Comparison of ENCODE assay signal across 21 mouse cellular contexts in genomic region chrX:145590733-145591132, GRCm38 (mm10).
DNase-seq lines count a peak whose midpoint lies in the region; TF ChIP-seq lines count a peak whose summit lies in the region.
"Had no signal": no experiment of that assay in that cellular context is flagged by ENCODE, and none has a peak within 500 bp of the region (broad histone marks: within the 10 kb centered on the region; RNA-seq: fewer than 3 reads in every experiment).

No protein-coding gene starts in this region.

- H3K79me2 ChIP-seq in CH12.LX (replicated peaks; ENCODE audit: control insufficient read depth, extremely low read depth, insufficient read depth, poor library complexity, severe bottlenecking) (no peaks in the 10 kb centered on the region), MEL (ENCODE audit: control insufficient read depth, insufficient read depth, low read length, poor library complexity) (no peaks in the 10 kb centered on the region)

- DNase-seq in CH12.LX (ENCODE audit: extremely low read depth) (no peak), ES-E14 (ENCODE audit: low read depth, low spot score) (no peak), MEL (ENCODE audit: low read depth, low spot score) (no peak)
- DNase-seq in right cerebral cortex, adult 2 months (ENCODE audit: low spot score in 2 of 2), result no peak
- no peak for DNase-seq in heart, adult 11 months
- DNase-seq in heart, postnatal 4 days, result no peak
- DNase-seq: adrenal gland, adult 2 months; adrenal gland, adult 8-10 months; adrenal gland, postnatal 10 days; adrenal gland, postnatal 14 days; adrenal gland, postnatal 25 days; adrenal gland, postnatal 36 days; B cell, adult 2 months; cerebellum, adult 11 months; cerebellum, adult 11-12 months; cerebellum, adult 18-20 months; cerebellum, adult 2 months; cerebellum, adult 8-10 months; cerebellum, adult 9-10 months had no signal

- H3K27me3 ChIP-seq in CH12.LX (replicated peaks), result no peaks in the 10 kb centered on the region
- no peaks in the 10 kb centered on the region for H3K27me3 ChIP-seq in MEL (ENCODE audit: control insufficient read depth in 1 of 2, insufficient read depth in 2 of 2, low read length in 2 of 2)
- H3K27me3 ChIP-seq: Patski had no signal

- H3K36me3 ChIP-seq in CH12.LX (replicated peaks in 1 of 2; ENCODE audit: control insufficient read depth in 1 of 2, insufficient read depth in 1 of 2, low read length in 1 of 2) (no peaks in the 10 kb centered on the region), ES-E14 (ENCODE audit: control insufficient read depth, insufficient read depth, low read length, poor library complexity, severe bottlenecking) (no peaks in the 10 kb centered on the region), MEL (ENCODE audit: control insufficient read depth in 1 of 2, insufficient read depth in 2 of 2, low read length in 2 of 2) (no peaks in the 10 kb centered on the region)
- H3K36me3 ChIP-seq: G1E had no signal

- no peak for TF ChIP-seq CTCF in CH12.LX (conservative IDR thresholded peaks at IDR 0.05 in 1 of 2, IDR thresholded peaks at IDR 0.05 in 1 of 2; ENCODE audit: low read depth in 2 of 2, low read length in 2 of 2)
- TF ChIP-seq CTCF in MEL (IDR thresholded peaks at IDR 0.05 in 2 of 3, conservative IDR thresholded peaks at IDR 0.05 in 1 of 3; ENCODE audit: control insufficient read depth in 1 of 3, insufficient read depth in 1 of 3, low read depth in 2 of 3, low read length in 3 of 3, poor library complexity in 1 of 3, severe bottlenecking in 1 of 3), result no peak

- H3K27ac ChIP-seq in CH12.LX (ENCODE audit: insufficient read depth, low read depth) (no peak overlapping the region), ES-E14 (ENCODE audit: insufficient read depth, low read depth, low read length, poor library complexity, severe bottlenecking) (no peak overlapping the region), MEL (ENCODE audit: control insufficient read depth, low read depth, low read length) (no peak overlapping the region)

- H3K4me1 ChIP-seq in CH12.LX (ENCODE audit: control insufficient read depth in 1 of 2, insufficient read depth in 2 of 2), result no peaks in the 10 kb centered on the region
- H3K4me1 ChIP-seq in ES-E14 (ENCODE audit: control insufficient read depth in 2 of 2, insufficient read depth in 2 of 2, low read length in 2 of 2, poor library complexity in 1 of 2), result no peaks in the 10 kb centered on the region
- H3K4me1 ChIP-seq in MEL (ENCODE audit: control insufficient read depth in 1 of 2, insufficient read depth in 2 of 2, low read length in 2 of 2), result no peaks in the 10 kb centered on the region

- TF ChIP-seq RAD21 in CH12.LX (IDR thresholded peaks at IDR 0.05; ENCODE audit: low read depth, low read length) (no peak), MEL (IDR thresholded peaks at IDR 0.05; ENCODE audit: low read depth, low read length) (no peak)

- H3K4me3 ChIP-seq in CH12.LX (replicated peaks in 1 of 3; ENCODE audit: low read depth in 2 of 3, low read length in 2 of 3, poor library complexity in 1 of 3) (no peak overlapping the region), ES-E14 (ENCODE audit: insufficient read depth in 1 of 2, low read depth in 1 of 2, low read length in 2 of 2, poor library complexity in 1 of 2, severe bottlenecking in 1 of 2) (no peak overlapping the region), MEL (ENCODE audit: control insufficient read depth in 1 of 2, insufficient read depth in 1 of 2, low read depth in 2 of 2, low read length in 2 of 2) (no peak overlapping the region)

- dilution Hi-C loops in CH12.LX (cut with MboI; ENCODE audit: extremely low pct_ligation_motif_present, extremely low pct_unique_long_range_greater_than_20kb, low sequenced_read_pairs), result no loop called here

- no peak overlapping the region for H3K9ac ChIP-seq in CH12.LX (ENCODE audit: insufficient read depth, low read depth)
- no peak overlapping the region for H3K9ac ChIP-seq in ES-E14 (ENCODE audit: insufficient read depth, low read depth, low read length, poor library complexity, severe bottlenecking)
- no peak overlapping the region for H3K9ac ChIP-seq in MEL (ENCODE audit: control insufficient read depth, low read depth, low read length, poor library complexity, severe bottlenecking)

- H3K9me3 ChIP-seq in CH12.LX (replicated peaks; ENCODE audit: low read length) (no peaks in the 10 kb centered on the region), ES-E14 (ENCODE audit: control insufficient read depth, insufficient read depth, low read depth, low read length) (no peaks in the 10 kb centered on the region), MEL (replicated peaks; ENCODE audit: insufficient read depth, low read length) (no peaks in the 10 kb centered on the region)
- H3K9me3 ChIP-seq: G1E had no signal

- in situ Hi-C loops in CH12.LX (cut with MboI; ENCODE audit: low pct_ligation_motif_present, low pct_unique_long_range_greater_than_20kb, low sequenced_read_pairs) (no loop called here), ES-E14 (cut with MboI; ENCODE audit: low sequenced_read_pairs in 2 of 2, unreplicated experiment in 2 of 2) (no loop called here)

- TF ChIP-seq POLR2A in CH12.LX (IDR thresholded peaks at IDR 0.05; ENCODE audit: low read depth, low read length) (no peak), MEL (IDR thresholded peaks at IDR 0.05; ENCODE audit: control insufficient read depth in 1 of 2, insufficient read depth in 1 of 2, low read depth in 1 of 2, low read length in 2 of 2, poor library complexity in 1 of 2) (no peak)

- TF ChIP-seq EP300 in CH12.LX (IDR thresholded peaks at IDR 0.05; ENCODE audit: low read length), result no peak
- no peak for TF ChIP-seq EP300 in MEL (IDR thresholded peaks at IDR 0.05; ENCODE audit: low read depth in 1 of 2, low read length in 2 of 2)

- no peak overlapping the region for H3K4me2 ChIP-seq in CH12.LX (ENCODE audit: insufficient read depth, low read depth, poor library complexity, severe bottlenecking)

TF ChIP-seq in CH12.LX, 34 proteins besides CTCF, POLR2A, EP300 and RAD21:
- TF ChIP-seq MEF2A (IDR thresholded peaks at IDR 0.05; ENCODE audit: borderline replicate concordance, low read depth, low read length) (no peak), MAFK (IDR thresholded peaks at IDR 0.05; ENCODE audit: insufficient replicate concordance, low read length) (0 out of 2 replicates have a peak, but pooled peaks have one; percentile 49)

TF ChIP-seq in ES-E14, 5 proteins besides CTCF, POLR2A, EP300 and RAD21:
- TF ChIP-seq MAFK (IDR thresholded peaks at IDR 0.05; ENCODE audit: insufficient read depth, low read depth, low read length) (peak; percentile 88), HCFC1 (IDR thresholded peaks at IDR 0.05; ENCODE audit: borderline replicate concordance, insufficient read depth, low read length) (no peak)

TF ChIP-seq in MEL, 35 proteins besides CTCF, POLR2A, EP300 and RAD21:
- TF ChIP-seq NELFE (IDR thresholded peaks at IDR 0.05; ENCODE audit: low read depth, low read length) (no peak), E2F4 (IDR thresholded peaks at IDR 0.05; ENCODE audit: borderline replicate concordance, low read depth, low read length) (no peak), HCFC1 (IDR thresholded peaks at IDR 0.05; ENCODE audit: low read depth, low read length) (no peak), MAFK (IDR thresholded peaks at IDR 0.05; ENCODE audit: borderline replicate concordance, low read depth, low read length) (peak; percentile 89), ZNF384 (IDR thresholded peaks at IDR 0.05; ENCODE audit: low read depth, low read length) (no peak), CHD1 (IDR thresholded peaks at IDR 0.05; ENCODE audit: low read depth, low read length) (no peak), POLR2AphosphoS5 (IDR thresholded peaks at IDR 0.05; ENCODE audit: borderline replicate concordance, low read depth, low read length) (no peak), BHLHE40 (IDR thresholded peaks at IDR 0.05; ENCODE audit: borderline replicate concordance, low read depth, low read length) (no peak)

Comparison
In these comparisons a context has a peak if more than half of its experiments do, and no peak if none do; other contexts are left out.
1. Of the 35 proteins assayed by ChIP-seq in both MEL and CH12.LX: peak only in MEL: none; only in CH12.LX: none; in both: MAFK; in neither: 34.